13 mouse cellular contexts compared by ENCODE assay signal in genomic region chr11:4237389-4237912, GRCm38 (mm10). TPM values are rescaled to one million over a fixed set of nuclear protein-coding genes. Genes with fewer than 3 reads are reported as not detected.
DNase-seq lines count a peak whose midpoint lies in the region; ATAC-seq lines count a peak whose summit lies in the region.
"Had no signal": no experiment of that assay in that cellular context is flagged by ENCODE, and none has a peak within 500 bp of the region (broad histone marks: within the 10 kb centered on the region; RNA-seq: fewer than 3 reads in every experiment).

No protein-coding gene starts in this region.

- no peak for ATAC-seq in heart, embryonic 15.5 days (replicated peaks; ENCODE audit: insufficient number of reproducible peaks, insufficient read depth, low FRiP score, low read depth)
- peak; percentile 42 for ATAC-seq in common myeloid progenitor, adult 5-6 weeks (replicated peaks; ENCODE audit: low read depth, poor library complexity, severe bottlenecking)
- ATAC-seq in megakaryocyte-erythroid progenitor cell, adult 5-6 weeks (replicated peaks; ENCODE audit: low FRiP score, low TSS enrichment, poor library complexity, severe bottlenecking), result peak; percentile 38
- no peak for ATAC-seq in kidney, embryonic 15.5 days (replicated peaks; ENCODE audit: low FRiP score)

- intact Hi-C loops in heart, postnatal 25 days (cut with DNase I), result no loop called here

- WGBS in heart, embryonic 15.5 days, result 79% methylated on average over 18 of the region's 18 CpGs
- WGBS in kidney, embryonic 15.5 days, result 86% methylated on average over 18 of the region's 18 CpGs

- H3K9me3 ChIP-seq in heart, embryonic 15.5 days (replicated peaks), result no peaks in the 10 kb centered on the region
- no peaks in the 10 kb centered on the region for H3K9me3 ChIP-seq in kidney, embryonic 15.5 days (replicated peaks)
- H3K9me3 ChIP-seq: heart, embryonic 10.5 days; limb, embryonic 10.5 days had no signal

- no peak overlapping the region for H3K27ac ChIP-seq in heart, embryonic 15.5 days
- no peak overlapping the region for H3K27ac ChIP-seq in kidney, embryonic 15.5 days
- H3K27ac ChIP-seq: heart, embryonic 10.5 days; kidney, postnatal 0 days; limb, embryonic 10.5 days had no signal

- no peak for DNase-seq in heart, postnatal 25 days (ENCODE audit: low spot score)
- DNase-seq in thymus, postnatal 0 days (ENCODE audit: low spot score), result peak; percentile 76
- DNase-seq in adrenal gland, adult 8-10 months, result no peak
- no peak for DNase-seq in retina, postnatal 1 day
- DNase-seq: midbrain, embryonic 14.5 days had no signal

- peaks cover 4% of the 10 kb centered on the region; the same call in 1 of the 2 replicates for H3K4me1 ChIP-seq in heart, embryonic 15.5 days (replicated peaks)
- H3K4me1 ChIP-seq in kidney, embryonic 15.5 days, result no peaks in the 10 kb centered on the region
- H3K4me1 ChIP-seq: limb, embryonic 10.5 days had no signal

- peak overlapping the region; percentile 4; the same call in 1 of the 2 replicates for H3K4me3 ChIP-seq in heart, embryonic 15.5 days
- no peak overlapping the region for H3K4me3 ChIP-seq in kidney, embryonic 15.5 days (replicated peaks)
- H3K4me3 ChIP-seq: heart, embryonic 10.5 days; limb, embryonic 10.5 days had no signal

- 0 out of 2 replicates have a peak, but pooled peaks cover 4% of the 10 kb centered on the region for H3K27me3 ChIP-seq in heart, embryonic 15.5 days
- no peaks in the 10 kb centered on the region for H3K27me3 ChIP-seq in kidney, embryonic 15.5 days

- peak overlapping the region; percentile 23; the same call in 1 of the 2 replicates for H3K4me2 ChIP-seq in heart, embryonic 15.5 days
- no peak overlapping the region for H3K4me2 ChIP-seq in kidney, embryonic 15.5 days

- no peak overlapping the region for H3K9ac ChIP-seq in heart, embryonic 15.5 days
- H3K9ac ChIP-seq in kidney, embryonic 15.5 days, result no peak overlapping the region

- no peaks in the 10 kb centered on the region for H3K36me3 ChIP-seq in heart, embryonic 15.5 days
- H3K36me3 ChIP-seq in kidney, embryonic 15.5 days, result no peaks in the 10 kb centered on the region
- H3K36me3 ChIP-seq: heart, embryonic 10.5 days; limb, embryonic 10.5 days had no signal

RNA-seq across cellular contexts. Expression of gene Osm, which starts 1.2 kb away (rescaled TPM):
- 0.09 and 0.33 TPM in 2 replicates for polyA plus RNA-seq in heart, embryonic 15.5 days (2015; fragmentation: Nextera tagmentation; extraction: Ambion mirVana)
- not detected for total RNA-seq in heart, postnatal 25 days (2021)
- total RNA-seq in common myeloid progenitor, adult 5-6 weeks (2017), result 15.7 and 16.1 TPM in 2 replicates
- 3.3 and 5.6 TPM in 2 replicates for total RNA-seq in megakaryocyte-erythroid progenitor cell, adult 5-6 weeks (2014; fragmentation: Nextera tagmentation)
- 5.3 and 7.2 TPM in 2 replicates for total RNA-seq in megakaryocyte-erythroid progenitor cell, adult 5-6 weeks (2017)
- polyA plus RNA-seq in thymus, postnatal 0 days (2015; fragmentation: Nextera tagmentation; extraction: Ambion mirVana), result 2.1 and 2.6 TPM in 2 replicates
- under 1 TPM in 2 of 4 experiments, not detected in 2; 0.24 to 0.25 TPM for total RNA-seq in adrenal gland, adult 8-10 months (2022)
- not detected in 2 replicates for polyA plus RNA-seq in kidney, embryonic 15.5 days (2015; fragmentation: Nextera tagmentation; extraction: Ambion mirVana)
- polyA plus RNA-seq: C2C12; limb, embryonic 10.5 days had no signal

RNA-seq across cellular contexts. Expression of gene Castor1, which starts 19.4 kb away (rescaled TPM):
- polyA plus RNA-seq in heart, embryonic 15.5 days (2015; fragmentation: Nextera tagmentation; extraction: Ambion mirVana), result 6.7 and 13.3 TPM in 2 replicates
- 1 to 10 TPM; 3.8 to 7.4 TPM for total RNA-seq in heart, postnatal 25 days (2021)
- 0.50 and 4.6 TPM in 2 replicates for total RNA-seq in common myeloid progenitor, adult 5-6 weeks (2017)
- 1.2 TPM in 1 of 2 replicates, not detected in the other for total RNA-seq in megakaryocyte-erythroid progenitor cell, adult 5-6 weeks (2014; fragmentation: Nextera tagmentation)
- total RNA-seq in megakaryocyte-erythroid progenitor cell, adult 5-6 weeks (2017), result 0.15 TPM in 1 of 2 replicates, not detected in the other
- 37.9 and 45.8 TPM in 2 replicates for polyA plus RNA-seq in thymus, postnatal 0 days (2015; fragmentation: Nextera tagmentation; extraction: Ambion mirVana)
- total RNA-seq in adrenal gland, adult 8-10 months (2022), result 1 to 10 TPM; 3.1 to 6.1 (median 4.2) TPM
- 6.0 and 6.5 TPM in 2 replicates for polyA plus RNA-seq in kidney, embryonic 15.5 days (2015; fragmentation: Nextera tagmentation; extraction: Ambion mirVana)

RNA-seq across cellular contexts. Expression of gene Lif, which starts 19.9 kb away (rescaled TPM):
- 0.23 and 0.55 TPM in 2 replicates for polyA plus RNA-seq in heart, embryonic 15.5 days (2015; fragmentation: Nextera tagmentation; extraction: Ambion mirVana)
- under 1 TPM; 0.17 to 0.55 TPM for total RNA-seq in heart, postnatal 25 days (2021)
- total RNA-seq in common myeloid progenitor, adult 5-6 weeks (2017), result 0.63 and 1.1 TPM in 2 replicates
- not detected in 2 replicates for total RNA-seq in megakaryocyte-erythroid progenitor cell, adult 5-6 weeks (2014; fragmentation: Nextera tagmentation)
- total RNA-seq in megakaryocyte-erythroid progenitor cell, adult 5-6 weeks (2017), result 0.30 and 0.33 TPM in 2 replicates
- 0.49 and 0.65 TPM in 2 replicates for polyA plus RNA-seq in thymus, postnatal 0 days (2015; fragmentation: Nextera tagmentation; extraction: Ambion mirVana)
- 1 to 10 TPM in 1 of 4 experiments, under 1 TPM in 2, not detected in 1; 0.15 to 1.0 (median 0.34) TPM for total RNA-seq in adrenal gland, adult 8-10 months (2022)
- polyA plus RNA-seq in kidney, embryonic 15.5 days (2015; fragmentation: Nextera tagmentation; extraction: Ambion mirVana), result 0.08 and 0.22 TPM in 2 replicates
- polyA plus RNA-seq: midbrain, embryonic 14.5 days had no signal

RNA-seq across cellular contexts. Expression of gene Tbc1d10a, which starts 50.9 kb away (rescaled TPM):
- polyA plus RNA-seq in heart, embryonic 15.5 days (2015; fragmentation: Nextera tagmentation; extraction: Ambion mirVana), result 13.9 and 21.6 TPM in 2 replicates
- total RNA-seq in heart, postnatal 25 days (2021), result 10 to 100 TPM in 1 of 2 experiments, 1 to 10 TPM in 1; 9.3 to 10.9 TPM
- total RNA-seq in common myeloid progenitor, adult 5-6 weeks (2017), result 4.7 and 6.3 TPM in 2 replicates
- 5.9 and 8.0 TPM in 2 replicates for total RNA-seq in megakaryocyte-erythroid progenitor cell, adult 5-6 weeks (2014; fragmentation: Nextera tagmentation)
- 1.8 and 2.2 TPM in 2 replicates for total RNA-seq in megakaryocyte-erythroid progenitor cell, adult 5-6 weeks (2017)
- polyA plus RNA-seq in thymus, postnatal 0 days (2015; fragmentation: Nextera tagmentation; extraction: Ambion mirVana), result 50.1 and 58.2 TPM in 2 replicates
- total RNA-seq in adrenal gland, adult 8-10 months (2022), result 10 to 100 TPM; 18.6 to 24.7 (median 21.9) TPM
- 43.9 and 44.5 TPM in 2 replicates for polyA plus RNA-seq in kidney, embryonic 15.5 days (2015; fragmentation: Nextera tagmentation; extraction: Ambion mirVana)

Comparison
In these comparisons a context has a peak if more than half of its experiments do, and no peak if none do; other contexts are left out.
1. ATAC-seq: peak in common myeloid progenitor, adult 5-6 weeks (single experiment) and megakaryocyte-erythroid progenitor cell, adult 5-6 weeks (single experiment); none in heart, embryonic 15.5 days (single experiment) and kidney, embryonic 15.5 days (single experiment).